Comparison of ENCODE assay signal across 8 mouse cellular contexts in the genomic region with DNA sequence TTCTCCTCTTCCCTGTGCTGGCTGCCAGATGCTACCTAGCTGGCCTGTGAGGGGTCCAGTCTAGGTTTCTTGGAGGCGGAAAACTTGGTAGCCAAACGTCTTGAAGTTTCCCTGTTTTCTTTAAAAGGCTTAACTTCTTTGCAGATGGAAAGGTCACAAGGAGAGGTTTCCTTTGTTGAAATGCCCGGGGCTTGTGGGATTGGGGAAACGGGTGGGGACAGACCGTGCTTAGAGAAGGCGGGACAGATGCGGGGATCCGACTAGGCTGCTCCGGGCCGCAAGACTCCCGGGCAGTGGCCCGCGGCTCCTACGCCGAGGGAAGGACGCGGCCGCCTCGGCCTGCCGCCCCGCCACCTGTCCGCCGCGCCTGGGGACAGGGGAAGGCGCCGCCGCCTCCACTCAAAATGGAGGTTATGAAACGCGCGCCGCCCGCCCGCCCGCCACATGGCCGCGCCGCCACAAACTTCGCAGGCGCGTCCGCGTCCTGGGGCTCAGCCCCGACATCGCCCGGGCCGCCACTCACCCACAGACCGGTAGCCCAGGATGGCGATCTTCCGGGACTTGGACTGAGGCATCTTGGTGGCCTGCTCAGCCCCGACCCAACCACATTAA. TPM values are rescaled to one million over a fixed set of nuclear protein-coding genes. Genes with fewer than 3 reads are reported as not detected.
DNase-seq lines count a peak whose midpoint lies in the region; TF ChIP-seq lines count a peak whose summit lies in the region.

No protein-coding gene starts in this region.

- H3K36me3 ChIP-seq in spleen, adult 2 months (ENCODE audit: control insufficient read depth, insufficient read depth, low read length), result no peaks in the 10 kb centered on the region
- no peaks in the 10 kb centered on the region for H3K36me3 ChIP-seq in macrophage (ENCODE audit: inconsistent target)

- no peak for TF ChIP-seq POLR2A in spleen, adult 2 months (IDR thresholded peaks at IDR 0.05; ENCODE audit: low read depth, low read length)

- peaks cover 15% of the 10 kb centered on the region; the same call in 1 of the 2 replicates for H3K4me1 ChIP-seq in spleen, adult 2 months (ENCODE audit: control insufficient read depth, insufficient read depth, insufficient read length)

- peak overlapping the region; percentile 90 for H3K4me3 ChIP-seq in spleen, adult 2 months (ENCODE audit: extremely low read depth, insufficient read depth, insufficient read length)
- H3K4me3 ChIP-seq in macrophage (ENCODE audit: inconsistent target), result peak overlapping the region; percentile 64

- peak overlapping the region; percentile 100 for H3K27ac ChIP-seq in spleen, adult 2 months (ENCODE audit: insufficient read depth, low read length)
- H3K27ac ChIP-seq in macrophage, result peak overlapping the region; percentile 54

- DNase-seq in adrenal gland, postnatal 25 days, result peak; percentile 39
- no peak for DNase-seq in adrenal gland, adult 2 months
- no peak for DNase-seq in spleen, adult 2 months (ENCODE audit: low read depth in 1 of 2, low spot score in 2 of 2)
- no peak for DNase-seq in spleen, adult 18-20 months
- peak; percentile 17 for DNase-seq in forelimb bud, embryonic 11.5 days (ENCODE audit: low read depth, low spot score)
- peak; percentile 55 to 60 for DNase-seq in layer of hippocampus, postnatal 36 days
- DNase-seq in natural killer cell, adult 2 months (ENCODE audit: low spot score in 2 of 2), result no peak

- H3K27me3 ChIP-seq in spleen, adult 2 months (ENCODE audit: control insufficient read depth, insufficient read depth, low read length), result no peaks in the 10 kb centered on the region

- peaks cover 50% of the 10 kb centered on the region for H3K79me2 ChIP-seq in macrophage (ENCODE audit: inconsistent target)

- under 1% methylated on average over 42 of the region's 50 CpGs for WGBS in spleen, adult 2 months
- 0% methylated on average over 48 of the region's 50 CpGs for WGBS in macrophage (ENCODE audit: missing documents)

- no peak for TF ChIP-seq CTCF in spleen, adult 2 months (IDR thresholded peaks at IDR 0.05; ENCODE audit: extremely low read depth, insufficient read depth, insufficient read length, insufficient replicate concordance)

RNA-seq across cellular contexts. Expression of a gene that starts 0.7 kb away (rescaled TPM):
- 83.9 and 85.1 TPM in 2 replicates for total RNA-seq in adrenal gland, postnatal 25 days (2021)
- total RNA-seq in adrenal gland, adult 2 months (2021), result 10 to 100 TPM; 71.4 to 81.3 TPM
- polyA plus RNA-seq in adrenal gland, adult 2 months (2012; rRNA removed), result 28.1 and 29.3 TPM in 2 replicates
- polyA plus RNA-seq in spleen, adult 2 months (2012; rRNA removed), result 12.7 and 13.9 TPM in 2 replicates
- 100 to 1,000 TPM; 111 to 120 TPM for total RNA-seq in layer of hippocampus, postnatal 36 days (2021)
- total RNA-seq in macrophage (2018; cell fraction: chromatin; rRNA removed), result 100 to 1,000 TPM in 21 of 26 experiments, 10 to 100 TPM in 5; 69.4 to 172 (median 113) TPM
- total RNA-seq in macrophage (2018; cell fraction: cytosol; rRNA removed), result 10 to 100 TPM; 63.3 to 86.8 (median 75.6) TPM
- total RNA-seq in macrophage (2018; cell fraction: nucleus; rRNA removed), result 100 to 1,000 TPM in 8 of 26 experiments, 10 to 100 TPM in 18; 71.4 to 111 (median 90.1) TPM
- 59.7 to 110 TPM (median 61.4 TPM) in 3 replicates for polyA plus RNA-seq in macrophage (2018)

Comparison
In these comparisons a context has a peak if more than half of its experiments do, and no peak if none do; other contexts are left out.
1. DNase-seq: peak in adrenal gland, postnatal 25 days (single experiment), forelimb bud, embryonic 11.5 days (single experiment) and layer of hippocampus, postnatal 36 days (2 of 2); none in adrenal gland, adult 2 months (single experiment), spleen, adult 2 months (0 of 2), spleen, adult 18-20 months (0 of 2) and natural killer cell, adult 2 months (0 of 2).